Mouse (Mus musculus): ENCODE results near the gene Zic3. TPM values are rescaled to one million over a fixed set of nuclear protein-coding genes. Genes with fewer than 3 reads are reported as not detected.

Zic3 gene
- polyA plus RNA-seq (2016; fragmentation: Nextera tagmentation; extraction: Ambion mirVana) = 16.1 and 20.1 TPM in 2 replicates

- Histone ChIP-seq H3K4me3 (no peak within 1 kb of the TSS), H3K27ac (no peak within 1 kb of the TSS), H3K9me3 (no peaks in the 10 kb centered on the region), H3K36me3 (no peaks in the 10 kb centered on the region), H3K4me1 (replicated peaks) (0 out of 2 replicates have a peak, but pooled peaks cover 5% of the 10 kb centered on the region), H3K27me3 (ENCODE audit: insufficient read depth, poor library complexity, severe bottlenecking) (peaks cover 86% of the 10 kb centered on the region)
- 72% methylated on average over 2 of the region's 2 CpGs for WGBS
- DNase-seq (ENCODE audit: low spot score) = no peak
Measured at GRCm38 (mm10) chrX:58022400-58022799, at the start of gene Zic3. Zic3 (plus strand) TSS chrX:58022700.

DNA sequence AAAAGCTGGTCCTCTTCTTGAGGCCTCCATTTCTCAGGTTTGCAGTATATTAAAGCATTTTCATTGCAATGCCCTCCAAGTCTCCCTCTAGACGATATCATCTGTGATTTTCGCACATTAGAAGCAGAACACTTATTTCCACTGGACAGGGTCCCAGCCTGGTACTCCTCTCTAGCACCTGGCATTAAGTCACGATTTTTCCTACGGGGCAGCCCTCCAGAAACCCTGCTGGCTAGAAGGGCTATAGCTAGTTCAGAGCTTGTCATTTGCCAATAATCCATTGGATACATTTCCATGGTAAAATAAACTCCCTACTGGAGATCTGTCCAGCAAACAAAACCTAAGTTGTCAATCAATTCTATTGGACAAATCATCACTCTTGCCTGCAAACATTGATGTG lies 40.1 kb upstream of the Zic3 start:
- Histone ChIP-seq H3K36me3 (no peaks in the 10 kb centered on the region), H3K4me3 (no peak overlapping the region), H3K27me3 (ENCODE audit: insufficient read depth, poor library complexity, severe bottlenecking) (no peaks in the 10 kb centered on the region), H3K9me3 (no peaks in the 10 kb centered on the region), H3K4me1 (replicated peaks) (0 out of 2 replicates have a peak, but pooled peaks cover 1% of the 10 kb centered on the region), H3K27ac (no peak overlapping the region)
- DNase-seq (ENCODE audit: low spot score) = no peak
- WGBS = 85% methylated on average over 4 of the region's 4 CpGs

- H3K9me3 ChIP-seq = no peaks in the 10 kb centered on the region
- H3K27ac ChIP-seq = 0 out of 2 replicates have a peak overlapping the region, but pooled peaks have one; percentile 40
- peak; percentile 12 for DNase-seq (ENCODE audit: low spot score)
- no peak overlapping the region for H3K4me3 ChIP-seq
- H3K4me1 ChIP-seq (replicated peaks) = 0 out of 2 replicates have a peak, but pooled peaks cover 4% of the 10 kb centered on the region
- WGBS = 44% methylated on average over 10 of the region's 10 CpGs
- no peaks in the 10 kb centered on the region for H3K27me3 ChIP-seq (ENCODE audit: insufficient read depth, poor library complexity, severe bottlenecking)
- no peaks in the 10 kb centered on the region for H3K36me3 ChIP-seq
Measured at GRCm38 (mm10) chrX:57987455-57988109, 34.9 kb upstream of the Zic3 start.

DNA sequence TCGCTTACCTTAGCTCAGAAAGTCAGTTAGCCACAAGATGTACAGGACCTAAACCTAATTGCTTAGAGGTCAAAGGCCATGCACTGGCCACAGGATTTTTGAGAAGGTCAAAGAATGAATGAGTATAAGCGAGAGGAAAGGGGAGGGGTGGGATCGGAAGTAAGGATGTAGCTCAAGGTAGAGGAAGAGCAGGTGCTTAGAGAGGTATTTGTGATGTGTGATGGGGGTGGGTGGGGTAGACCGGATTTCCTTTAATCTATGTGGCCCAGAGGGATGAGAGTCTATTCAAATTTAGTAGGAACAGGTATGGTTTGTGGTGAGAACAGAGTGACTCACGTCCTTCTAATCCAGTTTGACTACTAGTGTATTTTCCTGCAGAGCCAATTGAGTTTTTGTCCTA lies 9.1 kb upstream of the Zic3 start:
- Histone ChIP-seq H3K27me3 (ENCODE audit: insufficient read depth, poor library complexity, severe bottlenecking) (peaks cover 64% of the 10 kb centered on the region), H3K36me3 (no peaks in the 10 kb centered on the region), H3K9me3 (no peaks in the 10 kb centered on the region), H3K4me3 (no peak overlapping the region), H3K27ac (no peak overlapping the region), H3K4me1 (replicated peaks) (peaks cover 11% of the 10 kb centered on the region)
- DNase-seq (ENCODE audit: low spot score) = no peak
- 63% methylated on average over 5 of the region's 5 CpGs for WGBS

DNA sequence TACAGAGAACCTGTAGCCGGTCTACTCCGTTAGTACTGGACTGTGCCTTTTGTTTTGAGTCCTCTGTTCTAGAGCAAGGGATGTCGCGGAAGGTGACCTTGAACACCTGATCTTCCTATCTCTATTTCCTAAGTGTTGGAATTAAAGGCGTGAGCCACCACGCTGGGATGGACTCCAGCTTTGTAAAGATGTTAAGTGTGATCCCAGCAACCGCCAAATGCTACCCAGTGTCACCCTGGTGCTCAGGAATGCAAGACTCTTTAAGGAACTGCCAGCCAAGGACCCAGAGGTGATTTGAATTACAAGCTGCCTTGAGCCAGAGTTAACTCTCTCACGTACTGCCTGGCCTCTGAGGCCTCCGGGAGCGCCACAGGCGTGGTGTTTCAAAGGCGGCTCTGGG lies 8.4 kb upstream of the Zic3 start:
- peaks cover 71% of the 10 kb centered on the region for H3K27me3 ChIP-seq (ENCODE audit: insufficient read depth, poor library complexity, severe bottlenecking)
- H3K9me3 ChIP-seq = no peaks in the 10 kb centered on the region
- peak; percentile 13 for DNase-seq (ENCODE audit: low spot score)
- no peaks in the 10 kb centered on the region for H3K36me3 ChIP-seq
- WGBS = 23% methylated on average over 12 of the region's 12 CpGs
- H3K4me1 ChIP-seq (replicated peaks) = peaks cover 11% of the 10 kb centered on the region
- no peak overlapping the region for H3K27ac ChIP-seq
- H3K4me3 ChIP-seq = no peak overlapping the region

DNA sequence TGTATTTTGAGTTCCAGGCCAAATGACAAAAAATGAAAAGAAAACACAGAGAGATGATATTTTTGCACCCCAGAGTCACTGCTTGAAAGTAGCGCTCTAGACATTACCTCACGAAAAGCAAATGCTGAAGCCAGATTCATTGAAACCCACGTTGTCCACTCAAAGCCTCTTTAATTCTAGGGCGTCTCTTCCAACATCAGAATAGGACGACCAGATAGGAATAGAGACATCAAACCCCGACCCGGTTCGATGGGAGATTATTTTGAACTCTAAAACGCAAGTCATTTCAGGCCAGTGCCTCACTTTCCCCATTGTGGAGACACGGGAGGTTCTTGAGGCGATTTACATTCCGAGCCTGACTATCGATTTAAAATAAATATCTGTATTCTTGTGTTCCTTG lies 7.7 kb upstream of the Zic3 start:
- no peak overlapping the region for H3K4me3 ChIP-seq
- peaks cover 11% of the 10 kb centered on the region for H3K4me1 ChIP-seq (replicated peaks)
- DNase-seq (ENCODE audit: low spot score) = no peak
- no peaks in the 10 kb centered on the region for H3K9me3 ChIP-seq
- no peaks in the 10 kb centered on the region for H3K36me3 ChIP-seq
- no peak overlapping the region for H3K27ac ChIP-seq
- WGBS = 22% methylated on average over 13 of the region's 13 CpGs
- peaks cover 76% of the 10 kb centered on the region for H3K27me3 ChIP-seq (ENCODE audit: insufficient read depth, poor library complexity, severe bottlenecking)

DNA sequence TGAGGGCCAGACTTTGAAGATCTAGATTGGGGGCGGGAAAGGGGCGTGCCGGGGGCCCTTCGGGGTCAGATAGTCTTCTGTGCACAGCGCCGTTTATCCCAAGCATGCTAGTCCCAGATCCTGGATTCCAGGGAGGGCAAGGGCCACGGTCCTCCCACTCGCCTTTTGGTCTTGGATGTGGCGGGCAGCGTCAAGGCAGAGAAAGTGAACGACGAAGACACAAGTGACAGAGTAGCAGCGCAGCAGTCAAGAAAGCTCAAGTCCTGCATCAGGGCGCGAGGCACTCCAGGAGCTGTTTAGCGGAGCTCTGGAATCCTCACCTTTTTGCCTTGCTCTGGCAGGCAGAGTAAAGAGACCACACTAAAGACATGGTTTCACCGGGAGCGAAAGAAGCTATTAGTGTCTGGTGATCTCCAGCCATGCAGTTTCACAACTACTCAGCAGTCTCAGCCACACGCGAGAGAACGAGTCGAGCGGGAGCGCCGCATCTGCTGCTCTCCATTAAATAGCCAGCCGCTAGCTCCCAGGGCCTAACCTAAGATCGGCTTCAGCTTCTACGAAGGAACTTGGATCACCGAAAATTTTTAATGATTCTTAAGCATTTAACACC lies 7.1 kb upstream of the Zic3 start:
- Histone ChIP-seq H3K4me1 (replicated peaks) (peaks cover 11% of the 10 kb centered on the region), H3K27me3 (ENCODE audit: insufficient read depth, poor library complexity, severe bottlenecking) (peaks cover 80% of the 10 kb centered on the region), H3K9me3 (no peaks in the 10 kb centered on the region), H3K27ac (no peak overlapping the region), H3K36me3 (no peaks in the 10 kb centered on the region), H3K4me3 (peak overlapping the region; percentile 28; the same call in 1 of the 2 replicates)
- DNase-seq (ENCODE audit: low spot score) = peak; percentile 46
- WGBS = 18% methylated on average over 29 of the region's 29 CpGs

GRCm38 (mm10) chrX:58018720-58019119 lies 3.8 kb upstream of the Zic3 start:
- 13% methylated on average over 24 of the region's 24 CpGs for WGBS
- Histone ChIP-seq H3K9me3 (no peaks in the 10 kb centered on the region), H3K4me1 (replicated peaks) (peaks cover 11% of the 10 kb centered on the region), H3K27me3 (ENCODE audit: insufficient read depth, poor library complexity, severe bottlenecking) (peaks cover 94% of the 10 kb centered on the region), H3K36me3 (no peaks in the 10 kb centered on the region), H3K4me3 (peak overlapping the region; percentile 39; the same call in 1 of the 2 replicates), H3K27ac (peak overlapping the region; percentile 76; the same call in 1 of the 2 replicates)
- peak; percentile 49 for DNase-seq (ENCODE audit: low spot score)

- H3K4me3 ChIP-seq = peak overlapping the region; percentile 39
- no peaks in the 10 kb centered on the region for H3K36me3 ChIP-seq
- peak overlapping the region; percentile 76 for H3K27ac ChIP-seq
- H3K4me1 ChIP-seq (replicated peaks) = peaks cover 13% of the 10 kb centered on the region
- no peaks in the 10 kb centered on the region for H3K9me3 ChIP-seq
- H3K27me3 ChIP-seq (ENCODE audit: insufficient read depth, poor library complexity, severe bottlenecking) = peaks cover 92% of the 10 kb centered on the region
- peak; percentile 45 for DNase-seq (ENCODE audit: low spot score)
- WGBS = 28% methylated on average over 31 of the region's 33 CpGs
Measured at GRCm38 (mm10) chrX:58019257-58019953, 3.1 kb upstream of the Zic3 start.

DNA sequence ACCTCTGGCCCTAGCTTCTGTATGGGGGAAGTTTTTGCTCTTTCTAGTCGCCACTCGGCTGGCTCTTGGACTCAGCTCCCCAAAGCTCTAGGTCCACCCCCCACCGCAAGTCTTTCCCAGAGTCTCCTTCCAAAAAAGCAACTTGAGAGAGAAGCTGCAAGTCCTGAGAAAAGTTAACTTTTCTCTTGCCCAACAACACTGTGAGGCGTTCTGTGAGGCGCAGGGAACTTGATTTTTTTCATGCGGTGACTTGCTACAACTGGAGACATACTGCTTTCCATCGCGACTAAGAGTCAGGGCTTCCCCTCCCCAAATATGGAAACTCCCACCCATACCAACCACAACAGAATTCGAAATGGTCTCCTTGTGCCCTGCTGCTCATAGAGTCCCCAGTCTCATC lies 5.1 kb downstream of the Zic3 start:
- DNase-seq (ENCODE audit: low spot score) = peak; percentile 10
- H3K27ac ChIP-seq = no peak overlapping the region
- H3K4me3 ChIP-seq = no peak overlapping the region

DNA sequence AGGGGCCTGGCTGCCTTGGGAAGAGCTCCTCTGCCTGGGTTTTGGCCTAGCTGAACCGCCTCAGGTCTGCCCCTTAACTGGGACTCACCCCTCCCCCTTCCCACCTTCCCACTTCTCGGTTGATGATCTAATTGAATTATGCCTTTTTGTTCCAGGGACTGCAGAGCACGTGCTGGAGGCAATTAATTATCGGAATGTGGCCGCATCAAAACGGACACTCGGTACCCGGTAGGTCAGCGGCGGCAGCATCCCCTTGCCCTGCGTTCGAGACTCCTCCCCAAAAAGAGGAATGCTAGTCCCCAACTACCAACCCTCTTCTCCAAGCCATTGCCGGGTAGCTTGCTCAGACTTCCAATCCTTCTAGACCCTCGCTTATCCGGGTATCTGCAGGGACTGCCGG lies 5.6 kb downstream of the Zic3 start:
- Histone ChIP-seq H3K4me3 (0 out of 2 replicates have a peak overlapping the region, but pooled peaks have one; percentile 9), H3K4me1 (replicated peaks) (peaks cover 17% of the 10 kb centered on the region; the same call in 1 of the 2 replicates), H3K36me3 (no peaks in the 10 kb centered on the region), H3K9me3 (peaks cover 11% of the 10 kb centered on the region; the same call in 1 of the 2 replicates), H3K27ac (no peak overlapping the region), H3K27me3 (ENCODE audit: insufficient read depth, poor library complexity, severe bottlenecking) (peaks cover 85% of the 10 kb centered on the region)
- peak; percentile 38 for DNase-seq (ENCODE audit: low spot score)
- 11% methylated on average over 16 of the region's 16 CpGs for WGBS

More for the DNA sequence above, 5.1 kb downstream of the Zic3 start:
- H3K36me3 ChIP-seq = no peaks in the 10 kb centered on the region
- H3K4me1 ChIP-seq (replicated peaks) = peaks cover 17% of the 10 kb centered on the region; the same call in 1 of the 2 replicates
- WGBS = 21% methylated on average over 9 of the region's 9 CpGs
- peaks cover 11% of the 10 kb centered on the region; the same call in 1 of the 2 replicates for H3K9me3 ChIP-seq
- peaks cover 85% of the 10 kb centered on the region for H3K27me3 ChIP-seq (ENCODE audit: insufficient read depth, poor library complexity, severe bottlenecking)

DNA sequence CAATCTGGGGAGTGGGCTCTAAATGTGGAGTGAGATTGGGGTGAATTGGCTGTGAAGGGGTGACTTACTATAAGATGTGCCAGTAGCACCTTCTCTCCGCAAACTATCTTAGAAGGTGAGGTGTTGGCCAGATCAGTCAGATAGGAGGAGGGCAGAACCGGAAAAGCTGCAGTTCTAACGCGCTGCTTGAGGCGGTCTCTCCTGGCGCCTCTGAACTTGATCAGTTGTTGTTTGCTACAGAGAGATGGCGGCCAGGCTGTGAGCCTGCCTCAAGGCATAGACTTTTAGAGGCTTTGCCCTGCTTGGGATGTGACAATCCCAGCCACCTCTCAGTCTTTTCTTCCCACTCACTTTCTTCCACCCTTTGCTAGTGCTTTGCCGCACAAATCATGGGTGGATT lies 6.4 kb downstream of the Zic3 start:
- H3K4me1 ChIP-seq (replicated peaks) = peaks cover 17% of the 10 kb centered on the region; the same call in 1 of the 2 replicates
- peak; percentile 25 for DNase-seq (ENCODE audit: low spot score)
- H3K4me3 ChIP-seq = no peak overlapping the region
- H3K27me3 ChIP-seq (ENCODE audit: insufficient read depth, poor library complexity, severe bottlenecking) = peaks cover 88% of the 10 kb centered on the region
- 19% methylated on average over 8 of the region's 8 CpGs for WGBS
- H3K27ac ChIP-seq = no peak overlapping the region
- H3K36me3 ChIP-seq = no peaks in the 10 kb centered on the region
- peaks cover 11% of the 10 kb centered on the region; the same call in 1 of the 2 replicates for H3K9me3 ChIP-seq
